Comparison of ENCODE assay signal across 8 mouse cellular contexts in genomic region chr2:155382332-155382700, GRCm38 (mm10). TPM values are rescaled to one million over a fixed set of nuclear protein-coding genes. Genes with fewer than 3 reads are reported as not detected.
DNase-seq lines count a peak whose midpoint lies in the region; ATAC-seq and TF ChIP-seq lines count a peak whose summit lies in the region.

No protein-coding gene starts in this region.

- peaks cover 14% of the 10 kb centered on the region; the same call in 1 of the 2 replicates for H3K27me3 ChIP-seq in embryonic facial prominence, embryonic 12.5 days
- 0 out of 2 replicates have a peak, but pooled peaks cover 8% of the 10 kb centered on the region for H3K27me3 ChIP-seq in intestine, embryonic 14.5 days (replicated peaks; ENCODE audit: control insufficient read depth, insufficient read depth, low read length)
- 0 out of 2 replicates have a peak, but pooled peaks cover 10% of the 10 kb centered on the region for H3K27me3 ChIP-seq in neural tube, embryonic 12.5 days (replicated peaks)

- peaks cover 36% of the 10 kb centered on the region for H3K4me1 ChIP-seq in embryonic facial prominence, embryonic 12.5 days
- H3K4me1 ChIP-seq in intestine, embryonic 14.5 days (replicated peaks; ENCODE audit: control insufficient read depth, insufficient read depth, low read length) = peaks cover 16% of the 10 kb centered on the region
- H3K4me1 ChIP-seq in neural tube, embryonic 12.5 days = peaks cover 38% of the 10 kb centered on the region

- no peak; the same call in 1 of the 2 replicates for ATAC-seq in embryonic facial prominence, embryonic 12.5 days (ENCODE audit: insufficient number of reproducible peaks, insufficient read depth, low FRiP score, low TSS enrichment)
- no peak; the same call in 1 of the 2 replicates for ATAC-seq in intestine, embryonic 14.5 days (replicated peaks; ENCODE audit: low FRiP score, low TSS enrichment, low read depth)
- ATAC-seq in neural tube, embryonic 12.5 days (ENCODE audit: low FRiP score, low read depth) = peak; percentile 31

- H3K27ac ChIP-seq in left cerebral cortex, adult 2 months = peak overlapping the region; percentile 100
- peak overlapping the region; percentile 95 for H3K27ac ChIP-seq in embryonic facial prominence, embryonic 12.5 days
- H3K27ac ChIP-seq in intestine, embryonic 14.5 days (ENCODE audit: low read depth) = peak overlapping the region; percentile 97
- peak overlapping the region; percentile 86; the same call in 1 of the 2 replicates for H3K27ac ChIP-seq in neural tube, embryonic 12.5 days

- DNase-seq in left cerebral cortex, adult 2 months (ENCODE audit: extremely low spot score in 1 of 2, low spot score in 2 of 2) = no peak
- DNase-seq in left cerebral cortex, adult 18-20 months (ENCODE audit: low spot score in 2 of 2) = no peak
- DNase-seq in intestine, embryonic 14.5 days (ENCODE audit: low spot score) = no peak
- DNase-seq in frontal cortex, postnatal 10 days (ENCODE audit: low spot score in 2 of 2) = no peak
- no peak for DNase-seq in adipocyte (ENCODE audit: low spot score)
- DNase-seq in kidney, adult 11 months = no peak

- peak overlapping the region; percentile 75 for H3K4me2 ChIP-seq in embryonic facial prominence, embryonic 12.5 days (replicated peaks)
- peak overlapping the region; percentile 80 for H3K4me2 ChIP-seq in intestine, embryonic 14.5 days (ENCODE audit: low read length)
- H3K4me2 ChIP-seq in neural tube, embryonic 12.5 days (replicated peaks) = peak overlapping the region; percentile 81

- H3K36me3 ChIP-seq in embryonic facial prominence, embryonic 12.5 days = peaks cover 10% of the 10 kb centered on the region
- H3K36me3 ChIP-seq in intestine, embryonic 14.5 days (ENCODE audit: control insufficient read depth, insufficient read depth, low read length) = 0 out of 2 replicates have a peak, but pooled peaks cover 3% of the 10 kb centered on the region
- H3K36me3 ChIP-seq in neural tube, embryonic 12.5 days = peaks cover 22% of the 10 kb centered on the region

- no peaks in the 10 kb centered on the region for H3K9me3 ChIP-seq in embryonic facial prominence, embryonic 12.5 days
- H3K9me3 ChIP-seq in intestine, embryonic 14.5 days (ENCODE audit: control insufficient read depth, low read length) = no peaks in the 10 kb centered on the region
- H3K9me3 ChIP-seq in neural tube, embryonic 12.5 days = no peaks in the 10 kb centered on the region

- H3K9ac ChIP-seq in embryonic facial prominence, embryonic 12.5 days = peak overlapping the region; percentile 85
- peak overlapping the region; percentile 95 for H3K9ac ChIP-seq in intestine, embryonic 14.5 days (ENCODE audit: low read length)
- H3K9ac ChIP-seq in neural tube, embryonic 12.5 days = peak overlapping the region; percentile 91

- WGBS in embryonic facial prominence, embryonic 12.5 days = 17% methylated on average over 6 of the region's 6 CpGs
- 17% methylated on average over 6 of the region's 6 CpGs for WGBS in intestine, embryonic 14.5 days
- WGBS in neural tube, embryonic 12.5 days = 24% methylated on average over 6 of the region's 6 CpGs

- TF ChIP-seq CTCF in left cerebral cortex, adult 2 months (IDR thresholded peaks at IDR 0.05) = no peak

- H3K4me3 ChIP-seq in left cerebral cortex, adult 2 months = peak overlapping the region; percentile 82
- peak overlapping the region; percentile 82 for H3K4me3 ChIP-seq in embryonic facial prominence, embryonic 12.5 days
- H3K4me3 ChIP-seq in intestine, embryonic 14.5 days (ENCODE audit: low read depth, low read length) = peak overlapping the region; percentile 93
- peak overlapping the region; percentile 76 for H3K4me3 ChIP-seq in neural tube, embryonic 12.5 days

- intact Hi-C loops in left cerebral cortex, adult 2 months (cut with DNase I) = loop anchor here (1.0 to 5.0 kb wide), 2 partner anchors 106 to 145 kb away; partner anchors contain the start of genes Dynlrb1 and Map1lc3a

RNA-seq across cellular contexts. Expression of gene Trp53inp2, which starts 1.5 kb away (rescaled TPM):
- total RNA-seq in left cerebral cortex, adult 2 months (2021) = 100 to 1,000 TPM; 135 to 147 TPM
- 100 to 1,000 TPM; 114 to 126 TPM for total RNA-seq in left cerebral cortex, adult 18-20 months (2021)
- polyA plus RNA-seq in embryonic facial prominence, embryonic 12.5 days (2016; fragmentation: Nextera tagmentation; extraction: Ambion mirVana) = 31.4 and 31.9 TPM in 2 replicates
- polyA plus RNA-seq in intestine, embryonic 14.5 days (2014; fragmentation: Nextera tagmentation; extraction: Ambion mirVana) = 16.9 and 17.6 TPM in 2 replicates
- 128 and 144 TPM in 2 replicates for polyA plus RNA-seq in neural tube, embryonic 12.5 days (2016; fragmentation: Nextera tagmentation; extraction: Ambion mirVana)

RNA-seq across cellular contexts. Expression of gene Pigu, which starts 25.1 kb away (rescaled TPM):
- total RNA-seq in left cerebral cortex, adult 2 months (2021) = 10 to 100 TPM; 27.2 to 28.4 TPM
- total RNA-seq in left cerebral cortex, adult 18-20 months (2021) = 10 to 100 TPM; 27.5 to 31.2 TPM
- 45.1 and 46.1 TPM in 2 replicates for polyA plus RNA-seq in embryonic facial prominence, embryonic 12.5 days (2016; fragmentation: Nextera tagmentation; extraction: Ambion mirVana)
- 60.2 and 64.6 TPM in 2 replicates for polyA plus RNA-seq in intestine, embryonic 14.5 days (2014; fragmentation: Nextera tagmentation; extraction: Ambion mirVana)
- polyA plus RNA-seq in neural tube, embryonic 12.5 days (2016; fragmentation: Nextera tagmentation; extraction: Ambion mirVana) = 44.5 and 45.8 TPM in 2 replicates
